Mouse (Mus musculus): Measurements from ENCODE around the gene Notch4. TPM values are rescaled to one million over a fixed set of nuclear protein-coding genes. Genes with fewer than 3 reads are reported as not detected.
"Not testable (repeated sequence)": the region's sequence is repeated elsewhere in the genome, so short reads cannot be mapped to it uniquely, and the experiment has no call there.

The Notch4 gene
- 10 to 100 TPM; 11.3 to 16.1 TPM for total RNA-seq (2021)

- DNase-seq (ENCODE audit: low spot score in 2 of 2): no peak
Observed at GRCm38 (mm10) chr17:34564003-34564421, at the start of gene Notch4. Gene Notch4, plus strand, starts transcription at chr17:34564268.

GRCm38 (mm10) chr17:34516514-34516913 lies 47.6 kb upstream of the Notch4 start:
- intact Hi-C loops (cut with DNase I): no loop called here
- no peak for DNase-seq (ENCODE audit: low spot score in 2 of 2)

More at GRCm38 (mm10) chr17:34564003-34564421, at the start of gene Notch4:
- intact Hi-C loops (cut with DNase I): no loop called here

- no peak for DNase-seq (ENCODE audit: low spot score in 2 of 2)
- intact Hi-C loops (cut with DNase I): no loop called here
Observed at GRCm38 (mm10) chr17:34517252-34517651, 46.8 kb upstream of the Notch4 start, which contains the start of gene Btnl6. Gene Btnl6, minus strand, starts transcription at chr17:34517352.

DNA sequence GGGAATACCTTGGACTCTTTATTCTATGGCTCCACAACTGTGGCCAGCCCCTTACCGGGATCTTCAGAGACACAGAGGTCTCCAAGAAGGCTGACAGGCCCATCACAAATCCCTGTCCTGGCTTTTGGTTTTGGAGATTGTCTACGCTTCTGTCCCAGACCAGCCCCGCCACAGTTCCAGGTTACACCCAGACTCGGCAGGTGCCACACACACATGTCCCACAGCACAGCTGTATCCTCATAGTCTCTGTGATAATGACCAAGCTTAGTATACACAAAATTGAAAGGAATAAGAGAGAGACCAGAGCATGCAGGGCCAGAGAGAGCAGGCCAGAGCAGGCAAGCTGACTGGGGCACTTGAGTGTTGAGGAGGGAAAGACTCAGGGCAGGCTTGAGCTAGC lies 46.3 kb upstream of the Notch4 start:
- intact Hi-C loops (cut with DNase I): no loop called here
- DNase-seq (ENCODE audit: low spot score in 2 of 2): no peak

- intact Hi-C loops (cut with DNase I); DNase-seq (ENCODE audit: low spot score in 2 of 2): not testable (repeated sequence)
Observed at GRCm38 (mm10) chr17:34518571-34518970, 45.5 kb upstream of the Notch4 start.

- intact Hi-C loops (cut with DNase I): no loop called here
- DNase-seq (ENCODE audit: low spot score in 2 of 2): no peak
Observed at GRCm38 (mm10) chr17:34519001-34519400, 45.1 kb upstream of the Notch4 start.

GRCm38 (mm10) chr17:34532671-34533070 lies 31.4 kb upstream of the Notch4 start:
- DNase-seq (ENCODE audit: low spot score in 2 of 2): no peak
- intact Hi-C loops (cut with DNase I): no loop called here

- DNase-seq (ENCODE audit: low spot score in 2 of 2); intact Hi-C loops (cut with DNase I): not testable (repeated sequence)
Observed at GRCm38 (mm10) chr17:34543567-34543966, 20.5 kb upstream of the Notch4 start.

DNA sequence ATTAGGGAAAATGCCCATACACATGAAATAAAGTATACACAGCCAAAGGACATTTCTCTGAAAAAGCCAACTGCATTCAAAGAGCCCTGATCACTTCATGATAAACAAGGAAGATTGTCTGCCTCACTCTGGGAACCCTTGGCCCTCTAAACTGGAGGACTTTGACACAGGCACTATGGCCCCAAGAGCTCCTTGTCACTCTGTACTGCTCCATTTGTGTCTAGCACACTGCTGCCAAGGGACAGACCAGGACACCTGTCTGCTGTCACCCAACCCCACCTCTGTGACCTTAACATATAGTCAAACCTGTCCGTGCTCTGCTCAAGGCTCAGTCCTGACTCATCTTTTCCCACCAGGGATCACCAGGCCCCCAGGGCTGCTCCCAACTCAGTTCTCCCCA lies 17.3 kb upstream of the Notch4 start:
- DNase-seq (ENCODE audit: low spot score in 2 of 2): no peak
- intact Hi-C loops (cut with DNase I): no loop called here

DNA sequence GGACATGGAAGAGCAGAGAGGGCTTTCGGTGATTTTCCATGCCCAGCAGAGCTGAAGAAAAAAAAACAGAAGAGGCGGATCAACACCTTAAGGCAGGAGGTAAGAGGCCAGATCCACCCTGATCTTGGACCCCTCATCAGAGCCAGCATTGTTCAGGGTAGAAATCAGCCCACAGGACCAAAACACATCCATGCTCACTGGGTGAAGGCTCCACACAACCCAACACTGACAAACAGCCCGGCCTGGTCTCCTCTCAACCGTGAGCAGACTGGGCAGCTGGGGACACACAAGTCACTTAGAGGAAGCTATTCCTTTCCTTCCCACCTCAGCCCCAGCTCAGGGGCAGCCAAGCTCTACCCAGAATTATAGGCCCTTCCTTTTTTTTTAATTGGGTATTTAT lies 16.5 kb upstream of the Notch4 start:
- DNase-seq (ENCODE audit: low spot score in 2 of 2): no peak
- intact Hi-C loops (cut with DNase I): no loop called here

DNA sequence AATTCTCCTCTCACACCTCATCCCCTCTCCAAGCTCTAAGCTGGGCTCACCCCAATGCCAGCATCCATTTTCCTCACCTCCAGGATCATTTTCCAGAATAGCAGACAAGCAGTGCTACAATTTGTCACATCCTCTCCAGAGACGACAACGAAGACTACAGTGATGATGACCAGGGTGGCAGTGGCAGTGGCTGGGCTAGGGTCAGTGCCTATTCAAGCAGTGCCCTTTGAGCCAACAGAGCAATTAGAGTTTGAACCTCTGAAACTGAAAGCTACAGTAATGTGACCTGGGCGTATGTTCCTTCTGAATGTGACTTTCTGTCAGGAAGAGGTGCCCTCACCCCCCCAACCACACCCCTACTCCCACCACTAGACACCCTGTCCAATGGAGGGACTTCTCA lies 14.9 kb upstream of the Notch4 start:
- DNase-seq (ENCODE audit: low spot score in 2 of 2): no peak
- intact Hi-C loops (cut with DNase I): no loop called here

DNA sequence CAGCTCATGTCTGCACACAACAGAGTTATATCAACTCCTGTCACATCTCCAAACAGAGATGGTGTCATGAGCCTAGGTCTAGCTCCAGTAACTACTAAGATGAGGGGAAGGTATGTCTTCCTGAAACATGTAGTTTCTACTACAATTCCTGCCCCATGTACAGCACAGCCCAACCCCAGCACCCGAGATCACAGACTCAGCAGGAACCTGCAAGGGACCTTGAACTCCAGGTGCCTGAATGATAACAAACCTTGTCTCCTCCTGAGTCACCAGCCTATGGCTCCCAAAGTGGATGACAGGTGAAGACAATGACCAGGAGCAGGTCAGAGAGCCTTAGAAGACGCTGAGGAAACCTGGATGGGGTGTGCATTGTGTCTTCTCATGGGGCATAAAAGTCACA lies 14.2 kb upstream of the Notch4 start:
- DNase-seq (ENCODE audit: low spot score in 2 of 2): no peak
- intact Hi-C loops (cut with DNase I): no loop called here

- DNase-seq (ENCODE audit: low spot score in 2 of 2): peak; percentile 47 to 60
- intact Hi-C loops (cut with DNase I): loop anchor here (5.0 kb wide), 1 partner anchor 113 kb away; no protein-coding TSS in a partner anchor
Observed at GRCm38 (mm10) chr17:34555483-34555882, 8.6 kb upstream of the Notch4 start.

DNA sequence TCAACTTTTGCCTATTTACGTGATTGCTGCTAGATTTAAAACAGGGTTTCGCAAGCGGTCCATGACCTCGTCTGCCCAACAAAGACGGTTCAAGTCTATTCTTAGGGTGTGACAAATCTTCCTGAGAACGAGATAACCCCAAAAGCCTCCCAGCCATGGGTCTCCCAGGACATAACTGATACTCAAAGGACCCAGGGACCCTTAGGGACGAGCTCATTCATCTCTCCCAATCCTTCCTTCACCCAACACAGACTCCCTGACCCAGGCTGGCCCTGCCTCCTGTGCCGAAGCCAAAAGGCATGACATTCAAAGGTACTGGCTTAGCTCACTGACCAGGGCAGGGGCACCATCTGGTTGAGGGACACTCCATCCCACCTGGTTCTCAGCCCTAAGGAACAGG lies 7.7 kb upstream of the Notch4 start:
- intact Hi-C loops (cut with DNase I): loop anchor here (5.0 kb wide), 1 partner anchor 114 kb away; no protein-coding TSS in a partner anchor
- no peak for DNase-seq (ENCODE audit: low spot score in 2 of 2)

DNA sequence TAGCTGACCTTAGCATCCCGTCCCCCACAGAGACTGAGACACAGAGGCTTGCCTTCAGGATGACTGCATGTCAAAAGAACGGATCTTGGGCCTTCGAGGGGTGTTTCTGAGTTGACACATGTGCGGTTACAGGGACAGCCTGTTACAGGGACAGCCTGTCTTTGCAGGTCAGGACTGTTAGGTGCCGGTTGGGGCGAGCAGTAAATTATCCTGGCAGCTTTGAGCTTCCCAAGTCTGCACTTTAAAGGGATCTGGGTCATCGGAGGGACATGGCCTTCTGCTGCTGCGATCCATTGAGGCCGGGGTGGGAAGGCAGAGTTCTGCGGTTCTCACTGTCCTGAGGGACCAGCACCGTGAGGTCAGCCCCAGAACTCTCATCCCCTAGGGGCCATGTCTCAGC lies 6.7 kb upstream of the Notch4 start:
- no peak for DNase-seq (ENCODE audit: low spot score in 2 of 2)
- intact Hi-C loops (cut with DNase I): loop anchor here (5.0 kb wide), 1 partner anchor 115 kb away; no protein-coding TSS in a partner anchor

GRCm38 (mm10) chr17:34559116-34559515 lies 5.0 kb upstream of the Notch4 start:
- intact Hi-C loops (cut with DNase I): loop anchor here (5.0 kb wide), 1 partner anchor 117 kb away; no protein-coding TSS in a partner anchor
- no peak for DNase-seq (ENCODE audit: low spot score in 2 of 2)

DNA sequence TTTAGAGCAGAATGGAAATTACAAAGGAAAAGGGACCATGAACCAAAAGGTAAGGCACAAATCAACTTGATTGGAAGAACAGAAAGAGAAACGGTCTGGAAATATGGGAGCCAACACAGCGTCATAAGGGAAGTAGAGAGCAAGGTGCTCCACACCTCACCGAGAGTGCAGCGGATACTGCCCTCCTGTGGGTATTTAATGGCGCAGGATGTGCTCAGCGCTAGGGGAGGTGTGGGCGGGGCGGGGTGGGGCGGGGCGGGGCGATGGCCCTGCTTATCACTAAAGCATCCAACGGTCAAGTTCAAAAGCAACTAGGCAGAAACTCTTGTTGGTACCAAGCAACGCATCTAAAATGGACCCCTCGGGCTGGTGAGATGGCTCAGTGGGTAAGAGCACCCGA lies 4.2 kb upstream of the Notch4 start:
- DNase-seq (ENCODE audit: low spot score in 2 of 2): no peak
- intact Hi-C loops (cut with DNase I): loop anchor here (5.0 kb wide), 1 partner anchor 118 kb away; no protein-coding TSS in a partner anchor

DNA sequence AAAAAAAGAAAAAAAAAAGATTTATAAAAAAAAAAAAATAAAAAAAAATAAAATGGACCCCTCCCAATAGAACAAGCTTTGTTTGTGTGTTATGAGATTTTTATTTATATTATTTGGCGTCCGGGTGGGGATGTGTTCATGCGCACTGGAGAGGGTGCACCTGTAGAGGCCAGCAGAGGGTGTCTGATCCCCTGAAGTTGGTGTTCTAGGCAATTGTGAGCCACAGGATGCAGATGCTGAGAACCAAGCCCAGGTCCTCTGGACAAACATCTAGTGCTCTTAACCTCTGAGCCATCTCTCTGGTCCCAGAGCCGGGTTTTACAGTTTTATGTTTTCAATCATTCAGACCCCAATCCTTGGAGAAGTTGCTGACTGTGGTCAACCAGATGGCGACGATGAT lies 3.6 kb upstream of the Notch4 start:
- DNase-seq (ENCODE audit: low spot score in 2 of 2): no peak
- intact Hi-C loops (cut with DNase I): no loop called here

DNA sequence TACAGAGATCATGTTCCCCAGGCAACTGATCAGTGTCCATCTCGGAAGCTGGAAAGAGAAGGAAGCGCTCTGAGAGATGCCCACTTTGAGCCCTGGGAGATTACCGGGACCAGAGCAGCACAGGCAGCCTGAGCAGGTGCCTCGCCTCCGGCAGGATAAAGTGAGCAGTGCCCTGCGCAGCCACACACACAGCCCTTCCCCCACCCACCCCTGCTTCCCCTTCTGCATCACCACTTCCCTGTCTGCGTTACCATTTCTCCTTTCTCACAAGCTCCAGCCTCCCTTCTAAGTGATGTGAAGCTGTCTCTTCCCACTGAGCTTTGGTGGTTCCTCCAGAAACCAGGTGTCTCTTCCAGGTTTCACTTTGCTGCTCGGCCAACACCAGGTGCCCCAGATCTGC lies 2.9 kb upstream of the Notch4 start:
- DNase-seq (ENCODE audit: low spot score in 2 of 2): no peak
- intact Hi-C loops (cut with DNase I): no loop called here

DNA sequence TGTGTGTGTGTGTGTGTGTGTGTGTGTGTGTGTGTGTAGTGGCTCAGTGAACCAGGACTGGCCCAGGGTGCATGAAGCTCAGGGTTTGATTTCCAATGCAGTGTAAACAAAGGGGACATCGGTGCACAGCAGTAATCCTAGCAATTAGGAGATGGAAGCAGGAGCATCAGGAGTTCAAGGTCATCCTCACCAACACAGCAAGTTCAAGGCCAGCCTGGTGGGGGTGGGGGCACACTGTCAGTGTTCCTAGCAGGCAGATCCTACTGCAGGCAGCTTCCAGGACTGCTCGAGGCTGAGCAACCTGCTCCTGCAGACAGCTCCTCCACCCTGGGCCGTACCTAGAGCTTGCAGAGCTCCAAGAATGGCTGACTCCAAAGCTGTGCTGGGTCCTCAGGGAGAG lies 1.5 kb upstream of the Notch4 start:
- DNase-seq (ENCODE audit: low spot score in 2 of 2): no peak
- intact Hi-C loops (cut with DNase I): no loop called here

- intact Hi-C loops (cut with DNase I): no loop called here
- DNase-seq (ENCODE audit: low spot score in 2 of 2): no peak
Observed at GRCm38 (mm10) chr17:34563354-34563753, 714 bp upstream of the Notch4 start.

DNA sequence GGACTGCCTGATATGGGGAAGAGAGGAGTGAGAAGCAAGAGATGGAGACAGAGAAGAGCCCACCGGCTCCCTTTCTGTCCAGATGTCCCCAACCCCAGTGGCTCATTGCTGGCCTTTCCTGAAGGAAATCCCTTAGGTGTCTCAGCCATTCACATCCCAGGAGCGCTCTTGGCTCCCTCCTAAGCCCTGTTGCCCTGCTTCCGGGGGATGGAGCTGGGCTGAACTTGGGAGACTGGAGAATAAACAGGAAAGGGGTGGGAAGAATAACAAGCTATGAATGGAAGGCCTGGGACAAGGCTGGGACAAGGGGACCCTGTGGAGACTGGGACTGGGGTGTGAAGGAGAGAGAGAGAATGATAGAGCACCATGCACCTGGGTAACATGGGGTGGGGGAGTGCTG lies 728 bp downstream of the Notch4 start:
- intact Hi-C loops (cut with DNase I): no loop called here
- no peak for DNase-seq (ENCODE audit: low spot score in 2 of 2)
